Mouse (Mus musculus) E14TG2a.4 (cell line): ENCODE data around the gene Rab11fip3.

Source experiments
- CTCF ChIP-seq: conservative IDR thresholded peaks from 2 replicates; pipeline ENCODE4 v1.5.1; 2014; ENCODE audit warnings: low read length
- NANOG ChIP-seq: IDR thresholded peaks from 2 replicates; pipeline ENCODE4 v1.6.1; 2014; ENCODE audit warnings: borderline replicate concordance, low read length, mixed read lengths
- POU5F1 ChIP-seq: IDR thresholded peaks from 2 replicates; pipeline ENCODE4 v1.6.1; 2014; ENCODE audit warnings: low read length, borderline replicate concordance

DNA sequence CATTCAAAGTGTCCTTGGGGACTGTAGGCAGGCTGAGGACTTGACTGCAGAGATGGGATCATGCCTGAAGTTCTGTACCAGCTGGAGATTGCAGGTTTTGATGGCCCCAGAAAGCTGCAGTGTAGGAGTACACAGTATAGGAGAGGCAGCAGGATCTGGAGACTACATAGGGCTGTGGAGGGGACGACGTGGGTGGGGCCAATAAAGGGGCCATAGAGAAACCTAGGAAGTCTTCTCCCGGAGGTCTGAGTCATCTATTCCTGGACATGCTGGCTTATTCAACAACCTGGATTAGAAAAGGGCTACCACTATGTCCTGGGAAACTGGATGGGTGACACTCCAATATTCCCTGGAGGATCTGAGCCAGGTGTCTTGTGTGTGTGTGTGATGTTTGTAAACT lies 113.6 kb downstream of the Rab11fip3 start:
- TF ChIP-seq CTCF (no peak), POU5F1 (no peak), NANOG (no peak)
